Mouse (Mus musculus): ENCODE data around the gene 1190007I07Rik.

Gene 1190007I07Rik

DNA sequence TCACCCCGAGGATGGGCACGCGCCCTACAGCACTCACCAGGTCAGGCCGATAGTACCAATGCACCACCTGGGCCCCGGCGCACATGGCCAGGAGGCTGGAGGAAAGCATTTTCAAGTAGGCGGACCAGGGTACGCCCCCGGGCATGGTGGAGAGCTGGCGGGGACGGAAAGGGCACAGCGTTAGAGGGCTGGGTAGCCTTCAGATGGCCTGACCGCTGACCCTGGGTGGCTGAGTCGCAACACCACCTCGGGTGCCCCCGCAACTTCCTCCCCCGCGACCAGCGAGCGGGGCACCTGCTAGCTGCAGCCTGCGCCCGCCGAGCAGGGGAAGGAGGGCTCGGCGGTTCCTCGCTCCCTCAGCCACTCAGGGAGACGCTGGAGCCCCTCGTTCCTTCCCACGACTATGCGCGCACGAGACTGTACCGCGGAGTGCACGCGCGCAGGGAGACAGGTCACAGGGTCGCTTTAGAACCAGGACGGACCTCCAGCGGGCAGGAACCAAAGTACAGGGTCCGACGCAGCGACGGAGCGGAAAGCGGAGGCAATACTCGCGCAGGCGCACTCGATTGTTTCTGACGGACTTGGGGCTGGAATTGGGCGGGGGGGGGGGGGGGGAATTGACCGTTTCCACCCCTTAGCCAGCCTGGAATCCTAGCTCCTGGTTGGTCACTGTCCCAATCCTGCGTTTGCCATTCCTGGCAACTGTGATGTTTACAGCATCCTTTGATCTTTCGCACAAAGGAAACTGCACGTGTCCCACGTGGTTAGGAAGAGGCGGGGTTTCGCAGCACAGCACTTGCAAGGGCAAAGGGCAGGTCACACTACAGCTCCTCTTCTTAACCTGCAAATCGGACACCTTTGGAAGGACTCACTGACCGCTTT is at the start of gene 1190007I07Rik:
Gene 1190007I07Rik, minus strand, starts transcription at position 558 of the 882 bp plus-strand sequence.
- DNase-seq (ENCODE audit: low read depth, low spot score): peak; percentile 90

DNA sequence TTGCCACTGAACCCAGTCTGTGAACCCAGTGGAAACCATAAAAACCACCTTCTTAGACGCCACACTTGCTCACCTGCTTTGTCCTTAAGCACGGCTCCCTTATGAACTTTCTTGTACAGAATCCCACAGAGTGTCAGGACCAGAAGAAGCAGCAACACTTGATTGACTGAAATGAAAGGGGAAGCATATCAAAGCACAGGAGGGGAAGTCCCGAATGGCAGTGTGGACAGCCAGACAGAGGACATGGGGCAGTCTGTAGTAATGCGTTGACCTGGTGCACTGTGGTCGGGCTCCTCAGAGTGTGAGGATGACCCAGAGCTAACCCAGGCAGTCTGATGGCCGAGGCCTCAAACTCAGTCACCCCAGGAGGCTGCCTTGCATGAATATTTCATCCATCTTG is 47.2 kb upstream of the 1190007I07Rik start:
- no peak for DNase-seq (ENCODE audit: low read depth, low spot score)

DNA sequence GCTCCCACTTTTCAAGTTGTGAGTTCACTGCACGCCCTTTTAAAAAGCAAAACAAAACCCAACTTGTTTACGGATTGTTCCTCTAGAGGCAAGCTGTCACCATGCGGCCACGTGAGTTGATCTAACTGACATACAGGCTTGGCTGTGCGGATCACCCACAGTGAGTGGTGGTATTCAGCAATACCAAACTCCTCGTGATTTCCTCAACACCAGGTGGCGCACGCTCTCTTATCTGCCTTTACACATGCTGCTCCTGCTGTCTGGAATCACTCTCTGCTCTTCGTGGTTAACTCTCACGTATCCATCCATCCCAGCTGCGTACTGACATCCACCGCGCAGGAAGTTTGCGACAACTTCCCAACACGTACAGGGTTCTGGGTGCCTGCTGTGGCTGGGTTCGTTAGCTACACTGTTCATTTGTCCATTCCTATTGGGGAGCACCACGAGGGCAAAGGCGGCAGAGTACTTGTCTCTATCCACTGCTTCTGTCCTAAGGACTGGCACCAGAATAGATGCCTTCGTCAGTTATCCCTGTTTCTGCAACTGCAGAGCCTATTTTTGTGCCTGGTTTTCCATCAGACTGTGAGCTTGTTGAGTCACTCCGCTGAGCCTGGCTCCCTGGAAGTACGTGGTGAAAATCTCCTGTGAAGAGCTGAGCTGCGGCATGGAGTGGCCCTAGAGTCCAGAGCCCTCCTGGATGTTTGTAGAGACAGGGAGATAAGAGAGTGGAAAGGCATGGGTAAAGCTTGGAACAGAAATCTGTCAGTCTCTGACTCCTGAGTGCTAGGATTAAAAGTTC is 43.6 kb upstream of the 1190007I07Rik start:
- peak; percentile 77 for DNase-seq (ENCODE audit: low read depth, low spot score)

DNA sequence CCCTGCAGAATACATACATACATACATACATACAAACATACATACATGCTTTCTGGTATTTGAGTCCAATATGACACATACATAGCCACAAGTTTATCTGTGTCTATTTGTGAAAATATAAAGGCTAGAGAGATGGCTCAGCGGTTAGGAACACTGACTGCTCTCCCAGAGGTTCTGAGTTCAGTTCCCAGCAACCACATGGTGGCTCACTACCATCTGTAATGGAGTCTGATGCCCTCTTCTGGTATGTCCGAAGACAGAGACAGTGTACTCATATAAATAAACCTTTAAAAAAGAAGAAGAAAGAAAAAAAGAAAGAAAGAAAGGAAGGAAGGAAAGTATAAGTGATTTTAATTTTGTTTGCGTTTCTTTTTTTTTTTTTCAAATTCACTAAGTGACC is 42.9 kb upstream of the 1190007I07Rik start:
- DNase-seq (ENCODE audit: low read depth, low spot score): no peak

DNA sequence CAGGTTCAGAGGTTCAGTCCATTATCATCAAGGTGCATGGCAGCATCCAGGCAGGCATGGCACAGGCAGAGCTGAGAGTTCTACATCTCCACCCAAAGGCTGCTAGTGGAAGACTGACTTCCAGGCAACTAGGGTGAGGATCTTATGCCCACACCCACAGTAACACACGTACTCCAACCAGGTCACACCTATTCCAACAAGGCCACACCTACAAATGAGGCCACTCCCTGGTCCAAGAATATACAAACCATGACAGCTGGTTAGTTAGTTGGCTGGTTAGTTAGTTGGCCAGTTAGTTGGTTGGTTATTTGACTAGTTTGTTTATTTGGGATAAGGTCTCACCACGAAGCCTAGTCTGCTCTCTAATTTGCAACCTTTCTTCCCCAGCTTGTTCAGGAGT is 40.3 kb upstream of the 1190007I07Rik start:
- no peak for DNase-seq (ENCODE audit: low read depth, low spot score)

DNA sequence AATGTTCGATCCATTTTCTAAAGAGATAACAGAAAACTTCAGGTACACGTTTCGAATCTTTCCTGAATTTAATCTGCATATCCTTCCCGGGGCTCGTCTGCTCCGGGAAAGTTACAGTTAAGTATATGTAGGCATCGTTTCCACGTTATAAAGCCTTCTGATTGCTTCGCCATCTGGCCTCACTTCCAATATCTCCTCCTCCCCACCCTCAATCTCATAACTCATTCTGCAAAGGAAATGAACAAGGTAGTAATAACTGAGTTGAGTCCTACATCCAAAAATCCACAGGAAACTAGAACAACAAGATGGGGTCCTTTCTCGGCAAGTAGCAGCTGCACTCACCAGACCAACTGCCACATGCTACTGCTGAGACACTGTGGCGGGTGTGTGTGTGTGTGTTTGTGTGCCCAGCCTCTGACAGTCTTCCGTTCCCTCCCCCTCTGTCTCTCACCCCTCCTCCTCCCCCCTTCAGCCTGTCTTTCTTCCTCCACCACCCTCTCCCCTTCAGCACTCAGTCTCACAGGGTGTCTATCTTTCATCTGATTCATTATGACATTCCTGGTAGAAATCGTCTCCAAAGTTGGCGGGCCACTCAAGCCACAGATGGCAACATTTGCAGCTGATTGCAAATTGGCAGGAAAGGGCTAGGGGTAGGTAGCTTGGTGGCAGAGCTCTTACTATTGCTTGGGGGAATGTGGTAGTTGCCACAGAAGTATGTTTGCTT is 39.4 kb upstream of the 1190007I07Rik start:
- DNase-seq (ENCODE audit: low read depth, low spot score): peak; percentile 50

DNA sequence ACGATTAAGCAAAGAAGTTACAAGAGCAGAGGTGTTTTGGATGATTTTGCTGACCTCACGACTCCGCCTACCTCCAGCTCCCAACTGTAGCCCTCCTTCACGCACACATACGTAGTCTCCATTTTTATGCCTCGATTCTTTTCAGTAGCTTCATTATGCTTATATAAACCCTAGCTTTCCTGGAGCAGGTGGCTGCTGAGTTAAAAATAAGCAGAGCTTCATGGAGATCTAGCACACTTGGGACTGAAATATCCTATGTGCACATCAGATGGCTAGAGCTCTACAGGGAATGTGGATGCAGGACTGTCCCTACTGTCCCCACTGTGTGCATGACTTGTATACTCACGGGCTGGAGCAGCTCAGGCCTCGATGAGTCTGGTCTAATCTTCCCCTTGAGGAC is 38.8 kb upstream of the 1190007I07Rik start:
- DNase-seq (ENCODE audit: low read depth, low spot score): no peak

DNA sequence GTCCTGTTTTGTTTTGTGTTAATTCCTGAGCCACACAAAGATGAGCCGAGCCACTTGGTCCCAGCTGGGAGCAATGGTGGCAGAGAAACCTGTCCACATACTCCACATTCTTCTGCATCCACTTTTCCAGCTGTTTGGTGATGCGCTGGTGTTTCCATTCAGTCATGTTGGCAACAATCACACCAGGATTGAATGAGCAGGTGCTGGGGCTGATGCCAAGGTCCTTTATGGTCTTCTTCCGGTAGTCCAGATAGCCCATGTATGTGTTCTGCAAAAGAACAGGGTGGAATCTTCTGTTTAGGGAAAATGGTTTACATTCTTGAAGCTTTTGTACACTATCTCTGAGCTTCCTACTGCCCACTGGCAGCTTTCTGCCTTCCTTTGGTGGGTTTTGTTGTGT is 31.6 kb upstream of the 1190007I07Rik start:
- DNase-seq (ENCODE audit: low read depth, low spot score): no peak

DNA sequence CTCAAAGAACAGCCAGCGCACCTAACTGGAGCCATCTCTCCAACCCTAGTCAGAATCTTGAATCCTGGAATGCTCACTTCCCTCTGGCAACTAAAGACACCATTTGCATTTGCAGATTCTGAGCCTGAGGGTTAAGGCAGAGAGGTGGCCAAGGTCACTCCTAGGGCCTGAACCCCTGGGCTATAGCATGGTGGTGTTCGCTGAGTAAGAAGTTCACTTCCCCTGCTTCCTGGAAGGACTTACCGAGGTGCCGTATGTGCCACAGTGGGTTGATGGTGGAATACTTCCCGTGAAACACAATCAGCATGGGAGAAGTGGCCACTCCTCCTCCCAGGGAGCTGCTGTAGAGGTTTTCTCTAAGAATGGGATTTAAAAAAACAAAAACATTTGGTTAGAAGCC is 29.6 kb upstream of the 1190007I07Rik start:
- DNase-seq (ENCODE audit: low read depth, low spot score): no peak

DNA sequence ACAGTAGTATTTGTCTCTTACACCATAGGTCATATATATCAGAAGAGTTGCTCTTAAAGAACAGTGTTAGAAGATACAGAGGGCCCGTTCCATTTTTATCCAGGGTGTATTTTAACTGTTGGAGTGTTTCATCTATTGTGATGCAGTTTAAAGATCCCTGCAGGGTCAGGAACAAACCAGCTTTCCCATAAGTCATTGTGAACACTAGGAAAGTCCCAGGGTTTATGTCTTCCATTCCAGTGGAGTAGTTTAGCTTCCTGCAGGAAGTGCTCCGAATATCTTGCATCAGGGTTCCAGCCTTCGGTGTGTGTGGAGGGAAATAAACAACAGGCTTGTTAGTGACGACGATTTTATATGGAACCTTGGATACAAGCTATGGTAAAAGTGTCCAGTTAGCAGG is 28.2 kb upstream of the 1190007I07Rik start:
- no peak for DNase-seq (ENCODE audit: low read depth, low spot score)

DNA sequence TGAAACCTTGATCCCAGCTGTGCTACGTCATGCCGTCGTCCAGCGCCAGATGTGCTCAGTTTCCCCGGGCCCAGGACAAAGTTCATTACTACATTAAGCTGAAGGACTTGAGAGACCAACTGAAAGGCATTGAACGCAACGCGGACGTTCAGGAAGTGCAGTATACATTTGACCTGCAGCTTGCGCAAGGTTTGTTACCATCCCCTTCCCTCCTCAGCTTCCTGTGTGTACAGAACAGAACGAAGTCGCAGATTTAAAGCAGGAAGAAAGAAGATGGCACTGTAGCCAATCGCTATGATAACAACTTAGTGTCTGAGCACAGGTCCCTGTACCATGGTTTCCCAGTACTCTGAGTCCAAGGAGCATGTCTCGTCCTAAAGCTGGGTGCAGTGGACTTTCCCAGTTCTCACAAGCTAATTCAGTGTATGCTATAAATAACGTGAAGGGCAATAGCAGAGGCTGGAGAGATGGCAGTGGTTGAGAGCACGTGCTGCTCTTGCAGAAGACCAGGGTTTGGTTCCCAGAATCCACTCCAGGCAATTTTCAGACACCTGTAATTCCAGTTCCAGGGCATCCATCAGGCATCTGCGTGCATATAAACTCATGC is 24.3 kb upstream of the 1190007I07Rik start:
- no peak for DNase-seq (ENCODE audit: low read depth, low spot score)

DNA sequence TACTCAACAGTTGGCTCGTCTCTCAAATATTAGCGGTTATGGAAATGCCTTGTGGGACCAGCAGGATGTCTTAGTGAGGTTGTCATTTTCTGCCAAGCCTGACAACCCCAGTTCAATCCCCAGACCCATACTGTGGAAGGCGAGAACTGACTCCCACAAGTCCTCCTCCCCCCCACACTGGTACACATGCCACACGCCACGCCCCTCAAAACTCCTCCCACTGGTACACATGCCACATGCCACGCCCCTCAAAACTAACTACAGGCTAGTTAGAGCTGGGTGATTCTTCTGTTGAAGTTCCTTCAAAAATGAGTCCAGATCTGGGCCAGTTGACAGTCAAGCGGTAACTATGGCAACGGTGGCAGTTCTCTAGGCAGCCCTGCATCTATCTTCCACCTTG is 23.1 kb upstream of the 1190007I07Rik start:
- no peak for DNase-seq (ENCODE audit: low read depth, low spot score)

DNA sequence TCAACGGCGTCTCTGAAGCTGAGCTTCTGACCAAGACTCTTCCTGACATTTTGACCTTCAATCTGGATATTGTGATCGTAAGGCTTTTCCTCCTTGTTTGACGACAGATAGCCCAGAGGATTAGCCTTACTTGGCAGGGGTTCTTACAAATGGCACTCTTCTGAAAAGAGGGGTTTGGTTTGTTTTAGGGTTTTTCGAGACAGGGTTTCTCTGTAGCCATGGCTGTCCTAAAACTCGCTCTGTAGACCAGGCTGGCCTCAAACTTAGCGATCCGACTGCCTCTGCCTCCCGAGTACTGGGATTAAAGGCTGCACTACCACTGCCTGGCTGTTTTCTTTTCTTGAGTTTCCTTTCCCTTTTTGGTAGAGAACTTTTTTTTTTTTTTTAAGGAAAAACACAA is 18.5 kb upstream of the 1190007I07Rik start:
- no peak for DNase-seq (ENCODE audit: low read depth, low spot score)

DNA sequence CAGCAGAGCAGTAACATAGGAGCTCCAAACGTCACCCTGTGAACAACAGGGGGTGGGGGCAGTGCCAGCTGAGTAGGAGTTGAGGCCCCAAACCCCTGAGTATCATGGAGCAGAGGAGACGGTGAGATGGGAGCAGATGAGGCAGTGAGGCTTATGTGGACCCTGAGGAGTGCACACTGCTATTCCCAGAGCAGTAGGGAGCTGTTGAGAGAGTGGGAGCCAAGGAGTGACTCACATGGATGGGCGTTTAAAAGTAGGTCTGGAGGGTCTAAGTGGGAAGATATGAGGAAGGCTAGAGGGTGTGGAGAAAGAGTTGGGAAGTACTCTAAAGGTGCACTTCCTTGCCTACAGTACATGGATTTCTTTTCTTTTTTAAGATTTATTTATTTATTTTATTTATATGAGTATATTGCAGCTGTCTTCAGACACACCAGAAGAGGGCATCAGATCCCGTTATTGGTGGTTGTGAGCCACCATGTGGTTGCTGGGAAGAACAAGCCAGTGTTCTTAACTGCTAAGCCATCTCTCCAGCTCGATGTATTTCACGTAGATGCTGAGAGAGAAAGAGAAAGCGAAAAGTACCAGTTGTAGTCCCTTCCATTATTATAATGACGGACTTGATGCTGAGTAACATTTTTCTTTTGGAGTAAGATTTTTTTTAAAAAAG is 16.1 kb upstream of the 1190007I07Rik start:
- no peak for DNase-seq (ENCODE audit: low read depth, low spot score)

DNA sequence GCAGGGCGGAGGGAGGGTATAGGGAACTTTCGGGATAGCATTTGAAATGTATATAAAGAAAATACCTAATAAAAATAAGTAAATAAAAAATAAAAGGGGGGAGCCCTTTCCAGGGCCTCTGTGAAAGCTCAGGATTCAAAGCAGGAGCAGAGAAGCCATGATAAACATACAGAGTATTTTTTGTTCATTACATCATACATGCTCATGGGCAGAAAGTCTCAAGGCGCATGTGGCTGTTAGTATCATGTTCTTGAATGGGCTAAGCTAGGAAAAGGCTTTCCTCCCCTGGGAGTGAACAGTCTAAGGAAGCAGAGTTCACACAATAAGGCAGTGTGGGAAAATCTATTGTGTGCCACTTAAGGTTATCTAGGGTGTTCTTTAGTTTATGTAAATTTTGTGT is 13.3 kb upstream of the 1190007I07Rik start:
- no peak for DNase-seq (ENCODE audit: low read depth, low spot score)

DNA sequence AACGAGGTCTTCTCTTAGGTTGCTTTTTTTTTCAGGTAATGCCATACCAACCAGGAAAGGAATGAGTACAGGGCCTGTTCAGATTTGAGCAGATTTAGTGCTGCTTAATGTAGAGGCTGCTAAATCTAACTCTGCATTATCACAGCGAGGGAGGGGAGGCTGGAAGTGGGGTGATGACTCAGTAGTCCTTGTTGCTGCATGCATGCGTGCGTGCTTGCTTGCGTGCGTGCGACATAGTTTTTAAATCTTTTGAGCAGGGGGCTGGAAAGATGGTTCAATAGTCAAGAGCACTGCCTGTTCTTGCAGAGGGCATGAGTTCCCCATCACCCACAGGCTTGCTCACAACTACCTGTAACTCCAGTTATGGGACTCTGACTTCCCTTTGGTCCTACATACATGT is 11.3 kb upstream of the 1190007I07Rik start:
- DNase-seq (ENCODE audit: low read depth, low spot score): no peak

DNA sequence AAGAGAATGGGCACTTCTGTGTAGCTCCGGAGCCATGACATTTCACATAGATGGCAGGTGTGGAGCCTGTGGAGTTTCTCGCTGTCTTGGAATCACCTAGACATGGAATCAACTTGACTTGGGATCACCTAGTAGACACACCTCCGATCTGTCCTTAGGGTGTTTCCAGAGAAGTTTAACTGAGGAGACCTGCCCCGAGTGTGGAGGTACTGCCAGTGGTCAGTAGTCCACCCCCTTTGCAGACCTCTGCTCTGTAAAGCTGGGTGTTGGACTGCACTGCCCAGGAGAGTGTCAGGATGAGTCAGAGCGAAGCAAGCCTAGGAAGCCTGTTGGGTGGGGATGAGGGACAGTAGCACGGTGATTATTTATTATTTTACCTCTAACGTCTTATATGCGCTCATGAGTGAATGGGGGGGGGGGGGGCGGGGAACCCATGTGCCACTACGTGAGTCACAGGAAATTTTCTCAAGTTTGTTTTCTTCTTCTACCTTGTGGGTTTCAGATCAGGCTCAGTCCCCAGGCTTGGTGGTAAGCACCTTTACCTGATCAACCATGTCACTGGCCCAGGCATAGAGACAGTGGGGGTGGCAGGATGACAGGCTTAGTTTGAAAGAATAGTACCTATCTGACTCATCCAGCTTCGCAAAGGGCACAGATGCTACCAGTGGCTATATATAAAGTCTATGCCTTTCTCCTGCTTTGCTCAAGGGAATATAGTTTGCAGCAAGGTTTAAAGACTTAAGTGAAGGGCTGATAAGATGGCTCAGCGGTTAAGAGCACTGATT is 9.7 kb upstream of the 1190007I07Rik start:
- DNase-seq (ENCODE audit: low read depth, low spot score): peak; percentile 70

DNA sequence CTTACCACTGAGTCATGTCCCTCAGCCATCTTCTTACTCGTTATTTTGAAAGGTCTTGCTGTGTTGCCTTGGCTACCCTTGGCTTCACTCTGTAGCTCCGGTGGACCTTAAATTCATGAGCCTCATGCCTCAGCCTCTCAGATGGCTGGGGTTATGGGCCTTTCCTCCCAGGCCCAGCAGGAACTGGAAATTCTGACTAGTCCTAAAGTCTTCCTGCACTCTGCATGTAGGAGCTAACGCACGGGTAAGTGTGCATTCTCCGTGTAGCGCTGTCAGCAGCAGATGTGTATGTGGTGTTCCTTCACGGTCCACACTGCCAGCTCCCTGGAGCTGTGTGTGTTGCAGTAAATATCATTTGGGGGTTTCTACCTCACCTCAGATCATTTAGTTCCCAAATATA is 8.1 kb upstream of the 1190007I07Rik start:
- DNase-seq (ENCODE audit: low read depth, low spot score): peak; percentile 34

DNA sequence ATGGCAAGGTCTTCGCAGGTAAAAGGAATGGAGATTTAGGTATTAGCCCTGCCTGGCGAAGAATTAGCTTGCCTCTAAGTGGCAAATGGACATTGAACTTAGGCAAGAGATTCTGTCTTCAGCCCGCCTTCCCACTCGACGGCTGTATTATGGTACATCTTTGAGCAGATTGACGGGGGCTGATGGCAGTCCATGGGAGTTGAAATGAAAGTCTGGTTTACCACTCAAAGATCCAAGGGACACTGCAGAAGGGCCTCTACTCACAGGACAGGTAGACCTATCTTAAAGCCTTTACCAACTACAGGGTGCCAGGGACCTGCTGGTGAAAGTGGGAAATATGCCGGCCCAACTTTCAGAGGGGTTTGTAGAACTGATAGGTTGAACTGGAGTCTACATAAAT is 7.5 kb upstream of the 1190007I07Rik start:
- no peak for DNase-seq (ENCODE audit: low read depth, low spot score)

DNA sequence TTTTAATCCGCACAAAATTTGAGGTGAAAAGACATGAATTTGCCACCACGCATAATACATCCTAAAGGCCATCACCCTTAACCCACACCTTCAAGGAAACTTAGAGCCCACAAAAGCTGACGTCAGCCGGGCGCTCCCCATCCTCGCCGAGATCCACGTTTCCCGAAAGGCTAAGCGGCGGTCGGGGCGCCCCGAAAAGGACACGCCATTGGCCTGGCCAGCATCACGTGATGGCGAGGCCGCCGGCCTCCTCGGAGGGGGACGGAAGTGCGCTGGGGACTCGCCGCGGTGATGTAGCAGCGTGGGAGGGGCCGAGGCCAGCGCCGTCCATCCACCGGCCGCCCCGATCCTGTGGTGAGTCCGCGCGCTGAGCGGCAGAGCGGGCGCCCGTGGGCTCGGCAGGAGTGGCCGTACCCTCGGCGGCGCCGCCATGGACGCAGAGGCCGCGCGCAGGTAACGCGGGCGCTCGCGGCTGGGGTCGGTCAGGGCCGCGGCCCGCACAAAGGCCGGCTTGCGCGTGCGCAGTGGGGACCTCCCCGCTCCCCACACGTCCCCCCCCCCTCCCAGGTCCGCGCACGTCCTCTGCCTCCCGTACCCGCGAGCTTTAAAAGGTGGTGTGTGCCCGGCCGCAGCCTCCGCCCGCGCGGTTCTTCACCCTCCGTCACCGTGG is 6.7 kb upstream of the 1190007I07Rik start, which contains the start of gene Tdg:
Gene Tdg, plus strand, starts transcription at position 243 of the 670 bp plus-strand sequence.
- DNase-seq (ENCODE audit: low read depth, low spot score): peak; percentile 98
